18 mouse cellular contexts compared by ENCODE assay signal in genomic region chr1:154802301-154802904, GRCm38 (mm10).
A peak's percentile ranks its signal among the peaks of the same experiment; 100 is the strongest.
DNase-seq lines count a peak whose midpoint lies in the region; ATAC-seq and TF ChIP-seq lines count a peak whose summit lies in the region.
"Had no signal": no experiment of that assay in that cellular context is flagged by ENCODE, and none has a peak within 500 bp of the region (broad histone marks: within the 10 kb centered on the region; RNA-seq: fewer than 3 reads in every experiment).

No protein-coding gene starts in this region.

- no peaks in the 10 kb centered on the region for H3K36me3 ChIP-seq in heart, postnatal 0 days (replicated peaks; ENCODE audit: control insufficient read depth, insufficient read depth, low read length)
- H3K36me3 ChIP-seq in heart, adult 2 months (ENCODE audit: control insufficient read depth, insufficient read depth, low read length): no peaks in the 10 kb centered on the region
- H3K36me3 ChIP-seq in lung, postnatal 0 days (ENCODE audit: insufficient read depth, low read length): no peaks in the 10 kb centered on the region
- no peaks in the 10 kb centered on the region for H3K36me3 ChIP-seq in thymus, adult 2 months (ENCODE audit: control insufficient read depth, insufficient read depth, low read length)
- H3K36me3 ChIP-seq: heart, embryonic 12.5 days; intestine, embryonic 15.5 days; kidney, embryonic 15.5 days; limb, embryonic 10.5 days; midbrain, embryonic 10.5 days; neural tube, embryonic 13.5 days had no signal

- no peak for TF ChIP-seq POLR2A in heart, adult 2 months (IDR thresholded peaks at IDR 0.05; ENCODE audit: insufficient read depth, low read depth, low read length)
- TF ChIP-seq POLR2A in lung, adult 2 months (IDR thresholded peaks at IDR 0.05; ENCODE audit: borderline replicate concordance, extremely low read depth, low read depth, low read length): no peak
- TF ChIP-seq POLR2A in thymus, adult 2 months (IDR thresholded peaks at IDR 0.05; ENCODE audit: control insufficient read depth, extremely low read depth, insufficient read depth, low read length, poor library complexity): no peak

- H3K4me1 ChIP-seq in heart, postnatal 0 days (ENCODE audit: control insufficient read depth, insufficient read depth): 0 out of 2 replicates have a peak, but pooled peaks cover 7% of the 10 kb centered on the region
- H3K4me1 ChIP-seq in heart, adult 2 months (ENCODE audit: control insufficient read depth, insufficient read depth, low read length): no peaks in the 10 kb centered on the region
- H3K4me1 ChIP-seq in lung, postnatal 0 days (ENCODE audit: insufficient read depth, low read depth, low read length): no peaks in the 10 kb centered on the region
- H3K4me1 ChIP-seq in lung, adult 2 months (ENCODE audit: control insufficient read depth, insufficient read depth, low read length): no peaks in the 10 kb centered on the region
- no peaks in the 10 kb centered on the region for H3K4me1 ChIP-seq in thymus, adult 2 months (replicated peaks; ENCODE audit: control insufficient read depth, insufficient read depth, low read length)
- H3K4me1 ChIP-seq: intestine, embryonic 15.5 days; limb, embryonic 10.5 days had no signal

- H3K27ac ChIP-seq in heart, postnatal 0 days (ENCODE audit: low read depth): no peak overlapping the region
- H3K27ac ChIP-seq in heart, adult 2 months: no peak overlapping the region
- H3K27ac ChIP-seq in lung, postnatal 0 days (ENCODE audit: low read length): no peak overlapping the region
- no peak overlapping the region for H3K27ac ChIP-seq in thymus, adult 2 months (ENCODE audit: control insufficient read depth, insufficient read depth, low read length)
- H3K27ac ChIP-seq: intestine, embryonic 15.5 days; kidney, embryonic 15.5 days; limb, embryonic 10.5 days; midbrain, embryonic 10.5 days; neural tube, embryonic 13.5 days had no signal

- TF ChIP-seq EP300 in heart, postnatal 0 days (IDR thresholded peaks at IDR 0.05; ENCODE audit: low read depth): no peak
- no peak for TF ChIP-seq EP300 in heart, adult 2 months (IDR thresholded peaks at IDR 0.05; ENCODE audit: insufficient read depth, low read depth, low read length)
- TF ChIP-seq EP300 in lung, postnatal 0 days (IDR thresholded peaks at IDR 0.05): no peak

- 28% methylated on average over 5 of the region's 5 CpGs for WGBS in heart, postnatal 0 days
- 25% methylated on average over 5 of the region's 5 CpGs for WGBS in heart, adult 2 months
- WGBS in lung, postnatal 0 days: 31% methylated on average over 5 of the region's 5 CpGs
- 24% methylated on average over 5 of the region's 5 CpGs for WGBS in lung, adult 2 months
- 88% methylated on average over 5 of the region's 5 CpGs for WGBS in thymus, adult 2 months

- no peak overlapping the region for H3K4me2 ChIP-seq in heart, postnatal 0 days (ENCODE audit: low read depth, low read length)
- no peak overlapping the region for H3K4me2 ChIP-seq in lung, postnatal 0 days (replicated peaks; ENCODE audit: low read depth, low read length)
- H3K4me2 ChIP-seq: heart, embryonic 12.5 days; intestine, embryonic 15.5 days; kidney, embryonic 15.5 days; liver, embryonic 11.5 days; neural tube, embryonic 13.5 days had no signal

- H3K27me3 ChIP-seq in heart, postnatal 0 days (ENCODE audit: control insufficient read depth, insufficient read depth, low read length): no peaks in the 10 kb centered on the region
- H3K27me3 ChIP-seq in heart, adult 2 months (ENCODE audit: control insufficient read depth, insufficient read depth, low read length): no peaks in the 10 kb centered on the region
- H3K27me3 ChIP-seq in lung, postnatal 0 days (replicated peaks; ENCODE audit: insufficient read depth, low read length): no peaks in the 10 kb centered on the region
- H3K27me3 ChIP-seq in thymus, adult 2 months (ENCODE audit: control insufficient read depth, insufficient read depth, low read length): no peaks in the 10 kb centered on the region
- H3K27me3 ChIP-seq: intestine, embryonic 15.5 days; kidney, embryonic 15.5 days; neural tube, embryonic 13.5 days had no signal

- peak; percentile 24 for DNase-seq in heart, postnatal 0 days (ENCODE audit: low spot score)
- no peak for DNase-seq in heart, adult 2 months
- peak; percentile 21 for DNase-seq in lung, postnatal 0 days (ENCODE audit: low spot score)
- no peak for DNase-seq in lung, adult 2 months
- peak; percentile 28 for DNase-seq in brain, embryonic 18.5 days (ENCODE audit: low read depth, low spot score)
- peak; percentile 40 for DNase-seq in right cerebral cortex, postnatal 25 days
- DNase-seq in thymus, adult 2 months: no peak
- DNase-seq: cerebellum, adult 11 months; cerebellum, postnatal 36 days; gastrocnemius, postnatal 36 days; thymus, adult 18-20 months had no signal

- intact Hi-C loops in heart, adult 2 months (cut with DNase I): no loop called here

- H3K79me2 ChIP-seq in heart, adult 2 months (replicated peaks; ENCODE audit: control insufficient read depth, insufficient read depth, low read length): no peaks in the 10 kb centered on the region

- ATAC-seq in heart, postnatal 0 days (ENCODE audit: insufficient read depth, low read depth): no peak
- 0 out of 2 replicates have a peak, but pooled peaks have one; percentile 19 for ATAC-seq in lung, postnatal 0 days
- ATAC-seq: intestine, embryonic 15.5 days had no signal

- H3K9ac ChIP-seq in heart, postnatal 0 days (replicated peaks; ENCODE audit: low read depth, low read length): no peak overlapping the region
- no peak overlapping the region for H3K9ac ChIP-seq in heart, adult 2 months (ENCODE audit: low read depth, low read length)
- H3K9ac ChIP-seq in lung, postnatal 0 days (replicated peaks; ENCODE audit: low read depth): no peak overlapping the region
- H3K9ac ChIP-seq: heart, embryonic 12.5 days; intestine, embryonic 15.5 days; kidney, embryonic 15.5 days; neural tube, embryonic 13.5 days had no signal

- TF ChIP-seq CTCF in heart, postnatal 0 days (IDR thresholded peaks at IDR 0.05; ENCODE audit: low read depth): no peak
- no peak for TF ChIP-seq CTCF in heart, adult 2 months (IDR thresholded peaks at IDR 0.05)
- TF ChIP-seq CTCF in lung, postnatal 0 days (IDR thresholded peaks at IDR 0.05): no peak
- TF ChIP-seq CTCF in lung, adult 2 months (IDR thresholded peaks at IDR 0.05; ENCODE audit: insufficient read depth, low read length): no peak
- TF ChIP-seq CTCF in thymus, adult 2 months (IDR thresholded peaks at IDR 0.05; ENCODE audit: borderline replicate concordance, control insufficient read depth, extremely low read depth, insufficient read depth, low read length, poor library complexity): no peak

- no peak overlapping the region for H3K4me3 ChIP-seq in heart, postnatal 0 days (ENCODE audit: low read depth, low read length)
- no peak overlapping the region for H3K4me3 ChIP-seq in heart, adult 2 months
- no peak overlapping the region for H3K4me3 ChIP-seq in lung, postnatal 0 days (ENCODE audit: low read depth, low read length)
- H3K4me3 ChIP-seq in lung, adult 2 months (replicated peaks; ENCODE audit: extremely low read depth, low read depth, low read length): no peak overlapping the region
- H3K4me3 ChIP-seq in thymus, adult 2 months (ENCODE audit: control insufficient read depth, insufficient read depth, low read length): no peak overlapping the region
- H3K4me3 ChIP-seq: heart, embryonic 12.5 days; intestine, embryonic 15.5 days; kidney, embryonic 15.5 days; limb, embryonic 10.5 days; midbrain, embryonic 10.5 days; neural tube, embryonic 13.5 days had no signal

- H3K9me3 ChIP-seq in heart, postnatal 0 days (replicated peaks; ENCODE audit: control insufficient read depth, low read length): no peaks in the 10 kb centered on the region
- no peaks in the 10 kb centered on the region for H3K9me3 ChIP-seq in lung, postnatal 0 days (ENCODE audit: low read length)
- H3K9me3 ChIP-seq: intestine, embryonic 15.5 days; kidney, embryonic 15.5 days; limb, embryonic 10.5 days; midbrain, embryonic 10.5 days; neural tube, embryonic 13.5 days had no signal

Comparison
In these comparisons a context has a peak if more than half of its experiments do, and no peak if none do; other contexts are left out.
1. DNase-seq: peak in heart, postnatal 0 days (single experiment), lung, postnatal 0 days (single experiment), brain, embryonic 18.5 days (single experiment) and right cerebral cortex, postnatal 25 days (single experiment); none in heart, adult 2 months (0 of 2), lung, adult 2 months (single experiment) and thymus, adult 2 months (single experiment).